Mouse (Mus musculus): ENCODE measurements around the gene Strap. TPM values are rescaled to one million over a fixed set of nuclear protein-coding genes. Genes with fewer than 3 reads are reported as not detected.

Strap gene
- polyA plus RNA-seq, 1 experiment from 2014 or later: 193 TPM

DNA sequence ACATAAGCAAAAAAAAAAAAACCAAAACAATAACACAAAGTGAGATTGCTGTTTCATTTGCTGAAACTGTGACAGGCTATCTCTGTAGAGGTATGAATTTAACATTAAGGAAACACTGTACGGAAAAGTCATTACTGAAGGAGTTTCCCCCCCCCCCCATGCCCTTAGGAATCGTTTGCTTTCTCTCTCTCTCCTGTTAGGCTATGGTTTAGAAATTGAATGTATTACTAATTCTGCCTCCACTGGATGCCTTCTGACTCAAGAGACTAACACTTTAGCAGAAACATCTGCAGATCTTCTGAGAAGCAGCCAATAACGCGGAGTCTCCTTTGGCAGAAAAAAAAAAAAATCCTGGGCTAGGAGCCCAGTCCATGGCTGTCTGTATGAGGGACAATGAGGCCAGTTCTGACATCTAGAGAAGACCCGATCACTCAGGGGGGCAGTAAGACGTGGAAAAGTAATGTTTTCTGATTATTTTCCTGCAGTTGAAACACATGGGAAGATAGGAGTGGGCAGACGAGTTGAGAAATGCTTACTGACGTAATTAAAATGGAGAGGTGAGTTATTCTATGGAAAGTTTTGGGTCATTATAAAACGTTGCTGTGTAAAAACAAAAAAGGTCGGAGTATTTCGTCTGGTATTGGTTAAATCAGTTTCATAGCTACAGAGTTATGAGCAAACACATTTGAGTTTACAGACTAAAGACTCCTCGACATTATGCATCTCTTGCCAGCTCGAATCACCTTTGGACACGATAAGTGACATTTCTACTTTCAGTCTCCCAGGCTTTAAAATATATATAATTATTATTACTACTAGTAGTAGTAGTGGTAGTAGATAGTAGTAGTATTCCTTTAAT, 24.5 kb upstream of the Strap start:
- ATAC-seq (ENCODE audit: insufficient read depth): peak; percentile 85
- 49% methylated on average over 14 of the region's 14 CpGs for WGBS
- H3K36me3 ChIP-seq (ENCODE audit: insufficient read depth): no peaks in the 10 kb centered on the region
- no peak overlapping the region for H3K4me2 ChIP-seq
- TF ChIP-seq CTCF (IDR thresholded peaks at IDR 0.05; ENCODE audit: low read depth): no peak
- H3K4me1 ChIP-seq (ENCODE audit: insufficient read depth): no peaks in the 10 kb centered on the region
- no peak overlapping the region for H3K4me3 ChIP-seq (ENCODE audit: low read depth, low read length)
- H3K9me3 ChIP-seq (ENCODE audit: low read depth, low read length): no peaks in the 10 kb centered on the region
- no peak overlapping the region for H3K9ac ChIP-seq
- DNase-seq: peak; percentile 86
- no peak overlapping the region for H3K27ac ChIP-seq (ENCODE audit: low read depth)
- no peaks in the 10 kb centered on the region for H3K27me3 ChIP-seq (ENCODE audit: insufficient read depth, low read length)

DNA sequence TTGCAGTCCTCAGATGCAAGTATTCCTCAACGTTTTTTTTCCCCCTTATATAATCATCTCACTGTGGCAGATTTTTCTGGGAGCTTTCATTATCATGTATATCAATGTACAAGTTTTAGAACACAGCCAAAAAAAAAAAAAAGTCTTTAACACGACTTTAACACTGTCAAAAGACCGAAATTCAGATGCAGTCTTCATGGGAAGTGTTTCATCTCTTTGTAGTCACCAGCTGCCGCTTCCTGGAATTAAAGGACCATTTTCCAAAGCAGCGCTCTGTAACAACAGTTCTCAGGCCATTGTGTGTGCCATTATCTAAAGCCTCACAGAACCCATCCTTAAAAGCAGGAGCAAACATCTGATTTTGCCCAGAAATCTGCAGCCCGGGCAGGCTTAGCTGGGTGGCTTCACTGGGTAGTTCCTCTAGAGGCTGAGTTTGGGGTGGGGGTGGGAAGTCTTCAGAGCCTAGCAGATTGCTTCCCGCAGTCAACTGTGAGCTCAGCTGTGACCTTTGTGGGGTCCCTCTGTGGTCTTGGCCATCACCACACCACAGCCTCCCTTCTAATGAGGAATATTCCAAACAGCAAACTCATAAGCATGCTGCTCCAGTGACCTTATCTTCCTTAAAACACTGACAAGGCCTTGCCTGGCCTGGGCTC, 22.1 kb upstream of the Strap start:
- Histone ChIP-seq H3K27ac (ENCODE audit: low read depth) (no peak overlapping the region), H3K27me3 (ENCODE audit: insufficient read depth, low read length) (no peaks in the 10 kb centered on the region), H3K4me3 (ENCODE audit: low read depth, low read length) (no peak overlapping the region), H3K9me3 (ENCODE audit: low read depth, low read length) (no peaks in the 10 kb centered on the region), H3K4me1 (ENCODE audit: insufficient read depth) (no peaks in the 10 kb centered on the region), H3K9ac (no peak overlapping the region), H3K36me3 (ENCODE audit: insufficient read depth) (no peaks in the 10 kb centered on the region), H3K4me2 (no peak overlapping the region)
- no peak for TF ChIP-seq CTCF (IDR thresholded peaks at IDR 0.05; ENCODE audit: low read depth)
- WGBS: 54% methylated on average over 7 of the region's 7 CpGs
- ATAC-seq (ENCODE audit: insufficient read depth) (no peak), DNase-seq (no peak)

- no peak for TF ChIP-seq CTCF (IDR thresholded peaks at IDR 0.05; ENCODE audit: low read depth)
- no peak for ATAC-seq (ENCODE audit: insufficient read depth)
- Histone ChIP-seq H3K9me3 (ENCODE audit: low read depth, low read length) (no peaks in the 10 kb centered on the region), H3K27me3 (ENCODE audit: insufficient read depth, low read length) (no peaks in the 10 kb centered on the region), H3K4me3 (ENCODE audit: low read depth, low read length) (no peak overlapping the region), H3K27ac (ENCODE audit: low read depth) (no peak overlapping the region), H3K36me3 (ENCODE audit: insufficient read depth) (no peaks in the 10 kb centered on the region), H3K4me1 (ENCODE audit: insufficient read depth) (no peaks in the 10 kb centered on the region), H3K4me2 (no peak overlapping the region), H3K9ac (no peak overlapping the region)
- no peak for DNase-seq
- WGBS: 90% methylated on average over 3 of the region's 3 CpGs
These were observed 21.6 kb upstream of the Strap start for GRCm38 (mm10) chr6:137713310-137713664.

DNA sequence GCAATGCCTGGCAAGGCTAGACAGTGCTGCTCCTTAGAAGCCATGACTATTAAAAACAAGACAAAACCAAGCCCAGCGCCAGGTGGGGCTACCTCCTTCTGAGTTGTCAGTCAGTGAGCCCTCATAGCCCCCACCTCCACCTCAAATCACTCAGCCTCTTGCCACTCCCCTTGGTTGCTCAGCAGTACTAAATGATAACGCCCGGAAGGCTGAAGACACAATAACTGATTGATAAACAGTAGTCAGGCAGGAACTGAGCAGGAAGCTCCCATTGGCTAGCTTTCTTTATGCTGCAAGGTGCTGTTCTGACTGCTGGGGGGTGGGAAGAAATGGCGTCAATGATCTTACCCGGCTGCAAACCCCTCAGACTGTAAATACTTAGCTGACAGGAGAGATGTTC, 18.1 kb upstream of the Strap start:
- Histone ChIP-seq H3K27me3 (ENCODE audit: insufficient read depth, low read length) (no peaks in the 10 kb centered on the region), H3K4me3 (ENCODE audit: low read depth, low read length) (no peak overlapping the region), H3K9me3 (ENCODE audit: low read depth, low read length) (no peaks in the 10 kb centered on the region), H3K27ac (ENCODE audit: low read depth) (no peak overlapping the region), H3K9ac (no peak overlapping the region), H3K36me3 (ENCODE audit: insufficient read depth) (no peaks in the 10 kb centered on the region), H3K4me2 (no peak overlapping the region), H3K4me1 (ENCODE audit: insufficient read depth) (no peaks in the 10 kb centered on the region)
- DNase-seq (no peak), ATAC-seq (ENCODE audit: insufficient read depth) (0 out of 2 replicates have a peak, but pooled peaks have one; percentile 17)
- no peak for TF ChIP-seq CTCF (IDR thresholded peaks at IDR 0.05; ENCODE audit: low read depth)
- WGBS: 24% methylated on average over 5 of the region's 5 CpGs

GRCm38 (mm10) chr6:137722220-137722931, 12.5 kb upstream of the Strap start:
- 83% methylated on average over 15 of the region's 15 CpGs for WGBS
- no peak for DNase-seq
- Histone ChIP-seq H3K27ac (ENCODE audit: low read depth) (no peak overlapping the region), H3K4me2 (no peak overlapping the region), H3K4me3 (ENCODE audit: low read depth, low read length) (no peak overlapping the region), H3K4me1 (ENCODE audit: insufficient read depth) (no peaks in the 10 kb centered on the region), H3K9me3 (ENCODE audit: low read depth, low read length) (no peaks in the 10 kb centered on the region), H3K27me3 (ENCODE audit: insufficient read depth, low read length) (no peaks in the 10 kb centered on the region), H3K9ac (no peak overlapping the region), H3K36me3 (ENCODE audit: insufficient read depth) (no peaks in the 10 kb centered on the region)
- TF ChIP-seq CTCF (IDR thresholded peaks at IDR 0.05; ENCODE audit: low read depth): no peak
- ATAC-seq (ENCODE audit: insufficient read depth): no peak

DNA sequence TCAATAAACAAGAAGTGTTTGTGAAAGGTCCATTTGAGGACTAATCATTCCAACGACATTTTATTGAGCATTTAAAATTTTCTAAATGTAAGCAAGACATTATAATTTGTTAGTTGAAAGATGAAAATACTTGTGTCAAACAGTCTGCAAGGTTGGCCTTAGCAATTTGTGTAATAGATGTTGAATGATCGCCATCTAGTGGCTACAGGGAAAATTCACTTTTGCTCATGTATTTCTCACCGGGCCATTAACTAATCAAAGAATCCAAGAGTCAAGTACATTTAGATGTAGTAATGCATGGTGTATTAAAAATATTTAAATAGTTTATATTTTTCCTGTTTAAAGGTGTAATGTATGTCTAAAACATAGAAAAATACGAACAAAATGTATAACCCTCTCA, 11.0 kb upstream of the Strap start:
- H3K27me3 ChIP-seq (ENCODE audit: insufficient read depth, low read length): no peaks in the 10 kb centered on the region
- H3K27ac ChIP-seq (ENCODE audit: low read depth): no peak overlapping the region
- H3K4me2 ChIP-seq: no peak overlapping the region
- peak; percentile 65 for ATAC-seq (ENCODE audit: insufficient read depth)
- no peak overlapping the region for H3K9ac ChIP-seq
- H3K4me1 ChIP-seq (ENCODE audit: insufficient read depth): no peaks in the 10 kb centered on the region
- H3K36me3 ChIP-seq (ENCODE audit: insufficient read depth): no peaks in the 10 kb centered on the region
- no peaks in the 10 kb centered on the region for H3K9me3 ChIP-seq (ENCODE audit: low read depth, low read length)
- DNase-seq: peak; percentile 92
- no peak overlapping the region for H3K4me3 ChIP-seq (ENCODE audit: low read depth, low read length)
- 5% methylated on average over 4 of the region's 4 CpGs for WGBS
- TF ChIP-seq CTCF (IDR thresholded peaks at IDR 0.05; ENCODE audit: low read depth): peak; percentile 75

- H3K27ac ChIP-seq (ENCODE audit: low read depth): peak overlapping the region; percentile 3; the same call in 1 of the 2 replicates
- H3K27me3 ChIP-seq (ENCODE audit: insufficient read depth, low read length): no peaks in the 10 kb centered on the region
- no peak for DNase-seq
- H3K36me3 ChIP-seq (ENCODE audit: insufficient read depth): peaks cover 22% of the 10 kb centered on the region
- peak overlapping the region; percentile 78 for H3K4me3 ChIP-seq (ENCODE audit: low read depth, low read length)
- WGBS: under 1% methylated on average over 7 of the region's 7 CpGs
- no peaks in the 10 kb centered on the region for H3K9me3 ChIP-seq (ENCODE audit: low read depth, low read length)
- peak overlapping the region; percentile 77 for H3K4me2 ChIP-seq
- H3K4me1 ChIP-seq (ENCODE audit: insufficient read depth): peaks cover 10% of the 10 kb centered on the region; the same call in 1 of the 2 replicates
- peak overlapping the region; percentile 42 for H3K9ac ChIP-seq
- ATAC-seq (ENCODE audit: insufficient read depth): peak; percentile 16; the same call in 1 of the 2 replicates
- no peak for TF ChIP-seq CTCF (IDR thresholded peaks at IDR 0.05; ENCODE audit: low read depth)
These were observed 425 bp upstream of the Strap start for GRCm38 (mm10) chr6:137734460-137734845.

Measured in lung, embryonic 14.5 days (tissue).